Mouse (Mus musculus) lung, postnatal 14 days (tissue): ENCODE results near the gene Cct5.

Experiments used
- DNase-seq: peaks from one replicate; pipeline ENCODE4 v3.0.0; 2021

Cct5 gene

DNA sequence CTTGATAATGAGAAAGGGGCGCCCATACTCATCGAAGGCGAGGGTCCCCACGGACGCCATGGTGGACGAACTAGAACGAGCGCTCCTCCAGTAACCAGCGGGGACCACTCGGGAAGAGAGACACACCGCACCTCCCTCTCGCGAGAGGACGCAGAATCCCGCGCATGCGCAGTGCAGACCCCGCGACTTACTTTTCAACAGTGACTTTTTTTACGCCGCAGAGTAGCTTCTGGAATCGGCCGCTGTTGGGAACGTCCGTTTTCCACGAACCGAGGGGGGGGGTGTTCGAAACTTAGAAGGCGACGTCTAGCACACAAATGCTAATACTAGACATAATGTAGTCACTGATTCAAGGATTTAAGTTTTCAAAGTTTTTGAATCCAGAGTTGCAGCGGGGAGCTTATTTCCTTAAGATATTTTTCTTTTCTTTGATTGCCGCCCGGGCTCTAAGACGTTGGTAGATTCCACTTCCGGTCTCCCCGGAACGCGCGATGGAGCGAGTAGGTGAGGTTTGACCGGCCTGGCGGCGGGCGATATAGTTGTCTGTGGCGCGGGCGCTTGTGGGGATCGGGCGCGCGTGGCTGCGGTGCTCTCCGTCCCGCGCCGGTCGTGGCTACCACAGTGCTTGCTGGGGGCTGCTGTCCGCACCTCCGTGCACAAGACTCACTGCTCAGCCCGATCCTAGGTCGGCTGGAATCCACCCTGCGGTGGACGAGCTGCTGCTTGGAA lies at the start of gene Cct5, which contains the start of gene Fam173b:
Gene Cct5, minus strand, starts transcription at position 159 of the 729 bp plus-strand sequence.
Gene Fam173b, plus strand, starts transcription at position 207 of the 729 bp plus-strand sequence.
- peak; percentile 98 for DNase-seq

DNA sequence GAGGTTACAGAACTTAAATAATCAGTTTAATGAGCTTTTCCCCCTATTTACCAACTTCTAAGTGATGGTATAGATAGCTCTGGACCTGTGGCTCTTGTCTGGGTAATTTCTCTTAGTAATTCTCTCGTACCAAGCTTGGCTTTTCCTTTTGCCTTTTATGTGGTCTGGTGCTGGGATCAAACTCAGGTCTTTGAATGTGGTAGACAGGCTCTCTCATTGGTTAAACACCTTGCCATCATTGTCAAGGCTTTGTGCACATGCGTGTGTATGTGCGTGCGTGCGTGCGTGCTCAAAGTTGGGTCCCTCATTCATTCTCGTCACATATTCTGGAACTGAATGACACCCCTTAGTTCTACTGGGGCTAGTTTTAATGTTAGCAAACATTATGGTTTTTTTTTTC lies 49.2 kb upstream of the Cct5 start:
- DNase-seq = no peak

DNA sequence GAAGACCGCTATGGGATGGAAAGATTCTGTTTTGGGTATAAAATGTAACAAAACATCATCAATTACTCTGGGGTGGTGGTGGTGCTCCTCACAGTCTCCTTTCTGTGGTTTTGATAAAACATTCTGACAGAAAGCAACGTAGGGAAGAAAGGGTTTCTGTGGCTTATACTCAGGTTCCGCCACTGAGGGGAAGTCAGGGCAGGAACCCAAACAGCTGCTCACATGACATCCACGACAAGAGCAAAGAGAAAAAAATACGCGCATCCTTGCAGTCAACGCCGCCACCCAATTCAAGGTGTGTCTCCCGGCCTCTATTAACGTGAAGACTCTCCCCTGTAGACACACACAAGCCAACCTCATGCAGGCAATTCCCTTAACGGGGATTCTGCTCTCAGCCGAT lies 48.1 kb upstream of the Cct5 start:
- DNase-seq = no peak

DNA sequence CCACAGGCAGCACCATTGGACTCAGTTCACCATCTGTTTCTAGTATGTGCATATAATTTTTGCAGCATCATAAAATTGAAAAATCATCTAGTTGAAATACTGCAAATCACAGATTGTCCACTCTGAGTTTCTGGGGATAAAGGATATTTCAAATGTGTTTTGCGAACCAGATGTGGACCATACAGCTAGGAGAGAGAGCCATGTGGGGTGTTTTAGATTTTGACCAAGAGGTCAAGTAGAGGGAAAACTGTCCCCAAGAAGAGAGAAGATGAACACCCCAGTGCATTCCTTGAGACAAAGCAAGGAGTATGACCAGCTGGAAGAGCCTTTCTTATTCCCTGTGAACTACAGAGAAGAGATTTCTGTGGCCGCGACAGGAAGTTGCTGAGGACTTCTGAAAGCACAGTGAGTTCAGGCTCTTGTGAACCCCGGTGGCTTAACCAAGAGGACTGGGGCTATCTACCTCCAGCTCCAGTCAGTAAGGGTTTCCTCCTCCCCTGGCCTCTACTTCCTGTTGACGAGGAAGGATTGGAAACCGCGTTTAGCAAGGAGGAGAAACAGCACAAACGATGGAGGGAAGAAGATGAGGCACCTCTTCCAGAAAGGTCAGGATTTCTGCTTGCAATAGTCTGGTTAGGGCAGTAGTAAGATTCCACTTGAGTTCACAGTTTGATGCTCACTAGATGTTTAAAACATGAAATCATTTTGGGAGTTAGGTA lies 46.4 kb upstream of the Cct5 start:
- DNase-seq = no peak

DNA sequence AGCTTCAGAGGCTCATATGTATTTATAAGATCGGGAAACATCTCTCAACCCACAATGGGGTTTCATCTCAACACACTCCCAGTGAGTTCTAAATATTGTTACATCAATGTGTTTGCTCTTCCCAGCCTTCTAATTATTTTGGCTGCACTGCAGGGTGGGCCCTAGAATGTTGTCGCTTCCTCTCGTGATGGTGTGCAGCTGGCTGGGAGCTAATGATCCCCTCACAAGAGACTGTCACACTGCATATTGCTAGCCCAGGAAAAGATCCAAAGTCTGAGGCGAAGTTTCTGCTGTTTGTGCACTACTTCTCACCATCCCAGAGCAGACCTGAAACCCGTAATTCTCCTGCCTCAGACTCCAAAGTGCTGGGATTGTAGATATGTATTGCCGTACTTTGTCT lies 45.6 kb upstream of the Cct5 start:
- DNase-seq = no peak

DNA sequence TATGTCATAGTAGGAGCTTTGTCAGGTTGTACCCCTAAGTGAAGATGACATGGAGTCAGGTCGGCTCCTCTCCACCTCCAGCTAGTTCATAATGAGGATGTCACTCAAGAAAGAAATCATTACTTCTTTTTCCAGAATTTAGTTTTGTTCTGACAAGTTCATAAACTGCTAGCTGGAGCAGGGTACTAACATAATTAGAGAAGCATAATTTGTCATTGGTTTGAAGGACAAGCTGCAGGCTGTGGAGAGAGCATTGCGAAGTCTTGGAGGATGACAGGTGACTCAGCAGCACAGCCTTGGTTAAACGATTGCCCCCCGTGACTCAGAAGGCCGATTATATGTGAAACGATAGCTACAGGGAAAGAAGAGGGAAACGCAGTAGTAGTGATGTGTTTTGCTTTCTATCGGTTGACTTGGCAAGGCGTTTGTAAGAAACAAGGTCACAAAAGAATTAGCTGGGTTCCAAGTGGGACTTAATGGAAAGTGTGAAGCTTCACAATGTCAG lies 34.5 kb upstream of the Cct5 start:
- no peak for DNase-seq

DNA sequence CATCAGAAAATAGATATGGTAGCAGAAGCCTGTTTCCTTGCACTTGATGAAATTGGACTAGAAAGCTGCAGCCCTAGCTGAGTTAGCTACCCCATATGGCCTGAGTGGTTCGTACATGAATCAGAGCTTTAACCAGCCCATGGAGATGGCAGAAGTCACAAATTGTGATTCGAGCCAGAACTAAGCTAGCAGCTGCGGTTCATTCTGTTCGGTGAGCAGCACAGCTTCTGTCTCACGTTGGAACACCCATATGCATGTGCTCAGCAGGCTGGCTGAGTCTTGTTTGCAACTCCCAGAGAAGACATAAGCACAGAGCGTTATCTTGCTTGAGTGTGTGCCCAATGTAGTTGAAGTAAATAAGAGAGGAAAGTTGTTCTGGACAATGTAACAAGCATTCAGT lies 33.0 kb upstream of the Cct5 start:
- no peak for DNase-seq

DNA sequence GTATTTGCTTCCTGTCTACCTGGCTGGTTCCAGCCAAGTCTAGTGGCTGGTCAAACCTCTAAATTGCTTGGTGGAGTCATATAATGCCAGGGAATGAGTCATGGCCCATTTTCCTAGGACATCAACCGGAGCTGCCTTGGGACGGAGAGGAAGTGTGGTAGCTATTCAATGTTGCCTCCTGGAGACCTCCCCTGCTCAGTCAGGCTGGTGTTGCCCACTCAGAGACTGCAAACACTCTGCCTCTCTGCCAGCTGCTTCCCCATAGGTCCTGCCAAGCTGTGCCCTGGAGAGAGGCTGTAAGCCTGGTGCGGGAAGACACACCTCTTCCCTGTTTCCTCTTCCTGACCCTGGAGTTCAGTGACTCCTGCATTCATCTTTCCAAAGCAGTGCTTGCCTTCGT lies 30.9 kb upstream of the Cct5 start:
- no peak for DNase-seq

DNA sequence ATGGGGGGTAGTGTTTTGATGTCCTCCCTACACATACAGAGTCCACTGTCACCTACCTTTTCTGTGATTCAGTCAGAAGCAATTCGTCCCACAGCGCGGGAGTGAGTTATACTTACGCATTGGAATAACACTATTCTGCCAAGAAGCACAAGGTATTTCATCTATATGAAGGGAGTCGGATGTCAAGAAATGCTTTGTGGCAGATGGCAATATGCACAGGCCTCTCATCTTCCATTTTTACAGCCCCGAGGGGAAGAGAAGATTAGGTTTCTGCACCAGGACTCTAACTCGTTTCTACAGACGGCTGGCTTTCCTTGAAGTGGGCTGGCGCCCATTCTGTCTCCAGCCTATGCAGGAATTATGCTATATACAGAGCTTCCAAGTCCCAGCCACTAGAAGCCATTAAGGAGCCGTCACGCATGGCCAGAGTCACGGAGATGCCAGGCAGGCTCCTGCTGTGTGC lies 29.8 kb upstream of the Cct5 start:
- DNase-seq = no peak

DNA sequence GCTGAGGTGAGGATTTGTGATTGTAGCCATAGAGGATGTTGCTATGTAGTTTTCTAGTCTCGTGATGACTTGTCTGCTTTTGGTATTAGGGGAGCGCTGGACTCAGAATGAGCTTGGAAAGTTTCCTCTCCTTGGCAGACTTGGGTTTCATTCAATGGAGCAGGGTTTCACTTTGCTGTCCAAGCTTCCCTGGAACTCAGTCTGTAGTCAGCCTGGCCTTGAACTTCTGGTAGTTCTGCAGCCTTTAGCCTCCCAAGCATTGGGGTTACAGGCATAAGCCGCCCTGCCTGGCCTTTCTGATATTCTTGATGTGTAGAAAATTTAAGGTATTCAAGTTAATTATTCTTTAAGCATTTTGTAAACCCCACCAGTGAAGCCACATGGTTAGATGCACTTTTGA lies 28.0 kb upstream of the Cct5 start:
- no peak for DNase-seq

DNA sequence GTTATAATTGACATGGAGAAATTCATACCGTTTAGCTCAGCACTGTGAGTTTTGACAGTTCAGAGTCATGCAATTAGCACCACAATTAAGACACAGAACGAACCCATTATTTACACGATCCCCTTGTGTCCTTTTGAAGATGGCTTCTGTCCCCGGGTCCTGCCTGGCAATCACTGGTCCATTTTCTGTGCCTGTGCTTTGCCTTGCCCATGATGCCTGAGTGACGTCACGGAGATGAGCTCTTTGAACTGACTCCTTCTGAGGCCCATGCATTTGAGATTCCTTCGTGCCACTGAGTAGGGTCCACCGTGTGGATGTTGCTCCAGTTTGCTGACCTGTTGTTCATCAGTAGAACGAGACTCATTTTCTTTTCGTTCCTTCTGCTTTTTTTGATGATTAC lies 26.6 kb upstream of the Cct5 start:
- no peak for DNase-seq

DNA sequence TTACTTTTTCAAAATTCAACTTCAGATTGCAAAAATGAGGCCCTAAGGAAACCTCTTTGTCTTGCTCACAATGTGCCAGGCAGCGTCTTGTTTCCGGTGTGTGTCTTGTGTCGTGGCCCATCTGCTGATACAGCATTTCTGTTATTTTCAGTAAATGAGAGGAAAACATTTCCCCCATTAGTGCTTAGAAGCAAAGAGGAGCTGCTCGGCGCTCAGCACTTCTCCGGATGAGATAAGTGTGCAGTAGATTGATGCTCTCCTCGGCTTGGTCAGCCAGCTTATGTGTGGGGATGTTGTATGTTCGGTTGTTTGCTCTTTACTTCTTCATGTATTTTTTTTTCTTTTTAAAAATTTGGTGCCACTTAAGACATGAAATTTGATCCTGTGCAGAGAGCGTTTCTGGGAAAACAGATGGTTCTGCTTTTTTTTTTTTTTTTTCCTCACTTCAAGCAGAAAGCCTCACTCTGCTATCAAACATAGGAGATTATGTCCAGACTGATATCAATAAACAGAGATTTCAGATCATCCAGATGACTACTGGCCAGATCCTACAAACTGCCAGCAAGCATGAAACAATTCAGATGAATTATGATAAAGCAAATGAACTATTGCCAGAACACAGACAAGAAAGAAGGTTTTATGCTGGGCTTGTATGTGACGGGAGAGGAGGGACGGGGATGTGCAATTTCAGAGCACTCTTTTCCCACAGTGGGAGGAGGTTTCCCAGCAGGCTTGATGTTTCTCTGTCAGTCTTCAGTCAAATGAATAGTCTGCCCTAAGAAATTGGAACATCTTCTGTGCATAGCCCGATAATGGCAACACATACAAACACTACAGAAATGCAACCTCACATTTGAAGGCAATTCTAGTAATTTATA lies 25.9 kb upstream of the Cct5 start:
- no peak for DNase-seq

DNA sequence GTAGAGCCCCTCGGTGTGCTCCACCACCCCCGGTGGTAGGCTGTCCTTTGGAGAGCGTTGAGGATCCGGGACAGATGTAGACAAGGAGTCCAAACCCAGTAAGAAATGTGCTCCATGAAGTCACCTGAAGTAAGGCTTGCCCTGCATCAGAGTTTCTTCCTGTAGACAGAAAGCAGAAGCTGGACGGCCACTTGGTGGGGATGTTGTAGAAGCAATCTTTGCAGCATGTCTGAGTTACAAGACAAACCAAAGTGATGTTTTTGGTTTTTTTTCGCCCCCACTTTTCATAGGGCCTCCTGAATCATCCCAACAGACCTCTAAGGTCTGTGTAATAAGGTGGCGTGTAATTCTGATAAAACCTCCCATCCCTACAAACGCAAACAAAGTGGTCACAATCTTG lies 17.9 kb upstream of the Cct5 start:
- no peak for DNase-seq

DNA sequence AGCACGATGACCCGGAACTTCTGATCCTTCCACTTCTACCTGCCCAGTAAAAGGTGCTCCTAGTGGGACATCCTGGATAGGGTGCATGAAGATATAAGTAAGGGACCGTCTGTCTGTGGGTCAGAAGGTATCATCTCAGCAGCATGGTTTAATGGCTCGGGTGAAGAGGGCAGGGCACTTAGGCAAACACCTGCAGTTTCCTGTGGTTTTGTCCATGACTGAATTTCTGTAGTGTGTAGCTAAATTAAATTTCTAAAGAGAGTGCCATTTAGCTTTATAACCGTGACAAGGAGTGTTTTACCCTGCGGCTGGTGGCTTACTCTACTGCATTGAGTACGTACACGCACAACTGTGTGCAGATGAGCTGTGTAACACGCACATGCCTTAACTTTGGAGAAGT lies 15.7 kb upstream of the Cct5 start:
- no peak for DNase-seq

DNA sequence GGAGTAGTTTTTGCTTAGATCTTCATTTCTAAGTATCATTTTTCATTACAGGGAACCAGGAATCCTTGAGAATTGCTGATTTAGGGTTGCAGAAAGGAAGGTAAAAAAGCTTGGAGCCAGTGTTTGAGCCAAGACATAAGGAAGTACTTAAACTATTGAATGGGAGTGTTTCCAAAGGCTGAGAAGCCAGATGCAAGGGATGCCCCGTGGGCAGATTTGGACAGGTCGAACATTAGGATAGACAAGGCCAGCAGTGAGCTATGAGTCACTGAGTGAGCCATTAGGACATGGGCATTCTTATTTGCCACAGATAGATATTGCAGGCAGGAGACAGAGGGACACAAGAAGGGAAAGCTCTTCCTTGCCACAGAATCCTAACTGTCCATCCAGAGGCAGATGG lies 13.1 kb upstream of the Cct5 start:
- no peak for DNase-seq

DNA sequence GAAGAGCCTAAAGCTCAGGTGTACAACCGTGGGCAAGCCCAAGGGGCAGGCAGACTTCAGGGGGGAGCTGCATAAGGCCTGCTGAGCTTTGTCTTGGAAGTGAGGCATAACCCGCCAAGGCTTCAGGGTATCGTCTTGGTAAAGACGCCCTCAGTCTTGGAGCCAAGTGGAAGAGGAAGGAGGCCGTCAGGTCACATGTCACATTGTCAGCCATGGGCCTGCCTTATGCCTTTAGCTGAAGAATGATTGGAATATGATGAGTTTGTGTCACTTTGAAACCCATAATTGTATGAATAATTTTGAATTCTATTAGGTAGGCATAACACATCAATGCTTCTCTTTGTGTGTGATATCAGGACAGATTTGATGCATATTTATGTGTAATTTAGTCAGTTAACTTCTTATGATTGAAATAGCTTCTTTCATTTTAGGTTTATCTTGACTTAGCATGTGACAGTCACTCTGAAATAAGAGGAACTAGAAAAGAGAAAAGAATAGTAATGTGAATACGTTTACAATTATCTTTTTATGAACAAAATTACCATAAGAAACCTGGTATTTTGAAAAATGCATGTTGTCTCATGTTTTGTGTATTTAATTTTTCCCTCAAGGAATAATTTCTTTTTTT lies 12.3 kb upstream of the Cct5 start:
- DNase-seq = no peak

DNA sequence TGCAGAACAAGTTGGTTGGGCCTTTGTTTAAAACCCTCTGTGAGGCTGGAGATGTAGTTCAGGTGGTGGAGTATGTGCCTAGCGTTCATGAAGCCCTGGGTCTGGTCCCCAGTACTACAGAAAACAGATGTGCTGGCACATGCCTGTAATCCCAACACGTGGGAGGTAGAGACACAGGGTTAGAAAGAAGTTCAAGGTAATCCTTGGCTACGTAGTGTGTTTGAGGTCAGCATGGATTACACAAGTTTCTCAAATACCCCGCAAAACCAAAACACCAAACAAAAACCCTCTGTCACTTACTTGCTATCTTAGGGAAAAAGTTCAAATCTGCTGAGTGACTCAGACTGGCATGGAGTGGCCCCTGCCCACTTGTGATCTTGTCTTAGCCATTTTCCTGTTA lies 10.4 kb upstream of the Cct5 start:
- no peak for DNase-seq

DNA sequence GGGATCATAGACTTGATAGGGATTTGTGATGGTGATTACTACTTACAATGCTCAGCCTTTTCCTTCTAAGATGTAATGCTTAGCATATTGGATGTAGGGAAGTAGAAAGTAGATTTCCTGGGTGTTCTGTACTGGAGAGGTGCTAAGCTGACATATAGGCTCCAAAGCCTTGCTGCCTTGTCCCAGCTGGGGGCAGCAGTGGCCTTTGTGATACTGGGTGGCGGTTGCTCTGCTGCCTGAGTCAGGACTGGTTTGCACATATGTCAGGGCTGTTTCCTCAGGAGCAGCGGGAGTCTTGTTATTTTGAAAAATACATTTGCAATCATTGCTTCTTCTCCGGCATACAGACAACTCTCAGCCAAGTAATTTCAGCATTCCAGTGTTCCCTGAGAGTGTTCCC lies 9.4 kb upstream of the Cct5 start:
- no peak for DNase-seq

DNA sequence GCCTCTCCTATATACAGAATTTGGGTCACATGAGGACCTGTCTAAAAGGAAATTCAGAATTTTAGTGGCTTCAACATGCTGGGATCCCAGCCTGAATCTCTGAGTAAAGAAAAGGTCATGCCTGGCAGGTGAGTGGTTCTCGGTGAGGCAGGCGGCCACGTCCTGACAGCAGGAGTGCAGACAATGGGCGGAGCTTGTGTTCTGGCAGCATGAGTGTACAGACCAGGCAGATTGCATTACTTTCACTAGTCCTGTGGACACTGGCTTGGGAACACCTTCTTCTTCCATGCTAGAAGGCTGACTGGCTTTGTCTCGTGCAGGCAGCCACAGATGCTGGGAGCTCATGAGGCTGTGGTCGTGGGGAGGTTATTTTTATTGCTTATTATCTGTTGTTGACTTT lies 5.2 kb upstream of the Cct5 start:
- DNase-seq = peak; percentile 25

DNA sequence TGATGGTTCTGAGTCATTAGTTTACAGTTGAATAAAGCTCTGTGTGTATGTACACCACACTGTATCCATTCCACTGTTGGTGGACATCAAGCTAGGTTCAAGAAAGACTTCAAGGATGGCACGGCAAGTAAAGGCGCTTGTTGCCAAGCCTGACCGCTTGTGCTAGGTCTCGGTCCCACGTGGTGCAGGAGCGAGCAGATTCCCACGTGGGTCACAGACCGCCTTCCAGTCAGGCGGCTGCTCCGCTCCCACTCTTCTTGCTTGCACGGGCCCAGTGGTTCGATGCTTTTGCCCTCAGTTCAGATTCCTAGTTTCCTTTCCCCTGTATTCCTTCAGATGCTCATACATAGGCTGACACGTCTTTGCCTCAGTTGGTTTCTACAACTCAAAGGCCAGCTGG lies 1.5 kb upstream of the Cct5 start:
- DNase-seq = no peak

DNA sequence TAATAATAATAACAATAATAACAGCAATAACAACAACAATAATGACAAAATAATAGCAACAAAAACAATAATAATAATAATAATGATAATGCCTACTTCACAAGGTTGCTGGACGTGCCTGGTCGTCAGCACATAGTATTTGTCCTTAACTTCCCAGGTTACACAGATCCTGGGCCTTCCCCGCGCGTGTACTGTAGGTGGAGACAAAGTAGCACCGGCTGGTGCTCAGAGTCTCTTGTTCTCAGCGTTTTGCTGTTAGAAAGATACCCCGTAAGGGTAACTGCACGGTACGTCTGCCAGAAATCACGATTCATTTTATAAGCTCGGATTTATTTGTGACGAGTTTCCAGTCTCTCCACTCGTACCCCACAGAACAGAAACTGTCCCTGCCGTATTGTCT lies 822 bp upstream of the Cct5 start:
- DNase-seq = peak; percentile 45

DNA sequence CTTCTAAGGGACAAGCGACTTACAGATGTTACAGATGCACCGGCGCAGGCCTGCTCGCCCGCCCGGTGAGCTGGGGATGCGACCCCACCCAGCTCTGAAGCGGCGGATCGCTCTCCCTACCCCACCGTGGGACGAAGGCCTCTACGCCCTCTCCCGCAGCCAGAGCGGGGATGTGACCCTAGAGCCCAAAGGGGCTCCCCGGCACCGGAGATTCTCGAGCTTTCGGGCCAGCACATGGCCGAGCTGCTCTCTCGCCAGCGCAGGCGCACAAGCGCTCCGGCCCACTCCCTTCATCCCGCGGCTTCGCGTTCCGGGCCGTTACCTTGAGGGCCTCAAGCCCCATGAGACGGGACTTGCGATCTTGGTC lies 342 bp downstream of the Cct5 start:
- DNase-seq = no peak

DNA sequence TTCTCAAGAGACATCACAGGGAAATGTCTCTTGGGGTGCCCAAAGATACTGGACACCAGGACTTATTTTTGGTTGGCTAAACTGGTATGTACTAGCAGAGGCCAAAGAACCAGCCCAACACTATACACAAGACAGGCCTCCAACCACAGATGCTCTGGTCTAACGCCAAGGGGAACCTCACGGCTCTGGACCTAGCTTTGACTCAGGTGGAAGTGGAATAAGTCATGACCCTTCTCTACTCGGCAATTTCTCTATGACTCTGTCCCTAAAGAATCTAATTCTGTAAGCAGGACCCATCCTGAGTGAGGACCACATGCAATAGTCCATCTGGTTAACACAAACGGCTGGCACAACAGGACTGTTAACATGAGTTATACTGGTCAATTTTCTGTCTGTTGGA lies 1.8 kb downstream of the Cct5 start:
- DNase-seq = no peak
